Mouse (Mus musculus) inflammation-experienced regulatory T-cells (primary cell): Measurements from ENCODE around the gene Olfr1318. TPM values are rescaled to one million over a fixed set of nuclear protein-coding genes. Genes with fewer than 3 reads are reported as not detected.

ENCODE experiments used
- polyA plus RNA-seq, 2 experiments: library from polyadenylated mRNA; unstranded; fragments of 100-300 nt; shearing (Covaris generic); gene quantifications; one replicate each; pipeline ENCODE4 v1.2.1; 2017

The Olfr1318 gene
- polyA plus RNA-seq, result not detected

DNA sequence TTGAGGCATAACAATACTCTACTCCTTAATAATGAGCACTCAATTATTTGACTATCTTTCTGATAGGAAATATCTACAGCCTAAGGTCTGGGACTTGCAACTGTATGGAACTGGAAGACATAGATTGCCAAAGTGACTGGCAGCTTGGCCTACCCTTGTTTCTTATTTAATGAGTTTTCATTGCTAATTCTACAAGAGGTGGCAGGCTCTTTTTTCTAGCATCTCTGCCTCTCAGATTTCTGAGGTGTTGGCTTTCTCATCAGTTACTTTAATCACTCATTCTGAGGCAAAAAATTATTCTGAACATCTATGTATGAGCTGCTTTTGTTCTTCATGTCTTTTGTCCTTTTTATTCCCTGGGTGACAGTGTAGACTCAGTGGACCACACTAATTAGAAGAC lies at the start of gene Olfr1318:
TSS of gene Olfr1318 (plus strand) at position 301 of the 400 bp plus-strand sequence.

DNA sequence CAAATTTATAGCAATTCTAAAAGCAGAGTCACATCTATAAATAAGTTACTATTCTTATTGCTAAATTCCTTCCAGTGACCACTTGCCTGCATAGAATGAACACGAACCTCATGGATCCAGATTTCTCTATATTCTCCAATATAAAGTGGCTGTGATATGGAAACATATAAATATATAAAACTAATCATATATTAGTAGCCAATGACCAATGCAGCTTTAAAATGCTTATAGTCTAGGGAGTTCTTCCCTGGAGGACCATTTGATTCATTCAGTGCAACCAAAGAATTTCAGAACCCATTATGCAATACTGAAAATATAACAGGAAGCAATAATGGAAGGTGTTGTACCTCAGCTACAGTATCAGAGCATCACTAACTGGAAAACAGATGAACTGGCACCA lies 38.7 kb upstream of the Olfr1318 start, which contains the start of gene Olfr1315-ps1:
TSS of gene Olfr1315-ps1 (minus strand) at position 101 of the 400 bp plus-strand sequence.

DNA sequence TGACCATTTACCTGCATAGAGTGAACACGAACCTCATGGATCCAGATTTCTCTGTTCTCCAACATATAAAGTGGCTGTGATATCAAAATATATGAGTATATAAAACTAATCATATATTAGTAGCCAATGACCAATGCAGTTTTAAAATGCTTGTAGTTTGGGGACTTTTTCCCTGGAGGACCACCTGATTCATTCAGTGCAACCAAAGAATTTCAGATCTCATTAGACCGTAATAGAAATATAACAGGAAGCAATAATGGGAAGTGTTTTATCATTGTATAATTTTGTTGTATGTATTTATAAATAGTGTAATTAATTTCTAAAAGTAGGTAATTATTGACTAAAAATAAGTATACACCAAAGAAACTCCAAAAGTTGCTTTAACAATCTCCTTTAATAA lies 19.1 kb upstream of the Olfr1318 start, which contains the start of gene Olfr1316:
TSS of gene Olfr1316 (minus strand) at position 101 of the 400 bp plus-strand sequence.

GRCm38 (mm10) chr2:112140029-112140428 lies 14.0 kb upstream of the Olfr1318 start, which contains the start of gene Olfr1317:
Gene Olfr1317 (plus strand): TSS chr2:112140329.

Other genes starting within 250 kb of the Olfr1318 start
- gene Olfr1306, start 237.9 kb upstream of the Olfr1318 start, polyA plus RNA-seq, result under 1 TPM in 1 of 2 experiments, not detected in 1; 0.15 TPM
- gene Olfr1307, start 204.8 kb upstream of the Olfr1318 start, polyA plus RNA-seq, result under 1 TPM; 0.12 to 0.43 TPM
- not detected for gene Olfr1308, start 189.3 kb upstream of the Olfr1318 start, polyA plus RNA-seq
- gene Olfr1309, start 163.9 kb upstream of the Olfr1318 start, polyA plus RNA-seq, result under 1 TPM in 1 of 2 experiments, not detected in 1; 0.33 TPM
- gene Olfr1310, start 141.5 kb upstream of the Olfr1318 start, polyA plus RNA-seq, result under 1 TPM in 1 of 2 experiments, not detected in 1; 0.05 TPM
- not detected for gene Olfr1311, start 129.8 kb upstream of the Olfr1318 start, polyA plus RNA-seq
- under 1 TPM; 0.10 to 0.22 TPM for gene Olfr1312, start 104.0 kb upstream of the Olfr1318 start, polyA plus RNA-seq
- under 1 TPM in 1 of 2 experiments, not detected in 1; 0.11 TPM for gene Olfr1313, start 76.4 kb upstream of the Olfr1318 start, polyA plus RNA-seq
- gene Olfr1314, start 57.4 kb upstream of the Olfr1318 start, polyA plus RNA-seq, result under 1 TPM in 1 of 2 experiments, not detected in 1; 0.12 TPM
- gene Olfr1315-ps1, start 38.8 kb upstream of the Olfr1318 start, polyA plus RNA-seq, result not detected
- not detected for gene Olfr1316, start 19.2 kb upstream of the Olfr1318 start, polyA plus RNA-seq
- gene Olfr1317, start 13.9 kb upstream of the Olfr1318 start, polyA plus RNA-seq, result not detected
- 100 to 1,000 TPM; 109 to 162 TPM for gene Lpcat4, start 85.3 kb downstream of the Olfr1318 start, polyA plus RNA-seq
- 1 to 10 TPM in 1 of 2 experiments, under 1 TPM in 1; 0.25 to 2.1 TPM for gene Nutm1, start 105.1 kb downstream of the Olfr1318 start, polyA plus RNA-seq
- gene Nop10, start 107.7 kb downstream of the Olfr1318 start, polyA plus RNA-seq, result 100 to 1,000 TPM; 129 to 166 TPM
- gene Slc12a6, start 111.6 kb downstream of the Olfr1318 start, polyA plus RNA-seq, result 10 to 100 TPM; 69.5 to 78.8 TPM
- not detected for gene Gm21985, start 112.1 kb downstream of the Olfr1318 start, polyA plus RNA-seq
- gene Emc4, start 213.8 kb downstream of the Olfr1318 start, polyA plus RNA-seq, result 10 to 100 TPM; 91.3 to 93.6 TPM
- 10 to 100 TPM; 19.2 to 21.8 TPM for gene Katnbl1, start 225.0 kb downstream of the Olfr1318 start, polyA plus RNA-seq